ENCODE assay signal across 22 mouse cellular contexts in the genomic region with DNA sequence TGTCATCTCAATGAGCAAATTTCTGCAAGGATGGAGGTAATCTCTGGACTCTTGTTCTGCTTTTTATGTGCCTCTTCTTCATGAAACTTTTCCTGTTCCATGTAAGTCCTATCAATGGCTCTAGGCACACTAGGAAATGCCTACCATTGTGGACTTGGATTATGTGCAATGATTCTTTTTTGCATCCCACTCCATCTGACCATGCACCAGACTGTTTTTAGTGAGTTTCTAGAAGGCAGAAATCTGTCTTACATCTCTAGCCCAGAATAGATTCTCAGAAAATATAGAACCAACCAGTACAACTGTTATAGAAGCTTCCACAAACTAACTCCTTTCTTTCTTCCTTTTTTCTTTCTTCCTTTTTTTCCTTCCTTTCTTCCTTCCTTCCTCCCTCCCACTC.
DNase-seq lines count a peak whose midpoint lies in the region; ATAC-seq lines count a peak whose summit lies in the region.
"Had no signal": no experiment of that assay in that cellular context is flagged by ENCODE, and none has a peak within 500 bp of the region (broad histone marks: within the 10 kb centered on the region; RNA-seq: fewer than 3 reads in every experiment).

No protein-coding gene starts in this region.

- H3K4me3 ChIP-seq in forebrain, embryonic 16.5 days (replicated peaks; ENCODE audit: low read length), result no peak overlapping the region

- no peaks in the 10 kb centered on the region for H3K4me1 ChIP-seq in forebrain, embryonic 16.5 days (replicated peaks; ENCODE audit: control insufficient read depth, insufficient read depth, low read length)

- DNase-seq in frontal cortex, postnatal 25 days (ENCODE audit: low spot score in 2 of 2), result no peak
- peak; percentile 39 for DNase-seq in brain, adult 2 months (ENCODE audit: low read depth, low spot score)
- DNase-seq in telencephalon, adult 2 months (ENCODE audit: low read depth, low spot score), result peak; percentile 44
- no peak for DNase-seq in embryo, embryonic 11 days
- DNase-seq: adrenal gland, adult 2 months; adrenal gland, adult 8-10 months; adrenal gland, postnatal 10 days; adrenal gland, postnatal 14 days; adrenal gland, postnatal 25 days; adrenal gland, postnatal 36 days; B cell, adult 2 months; cerebellum, adult 11 months; cerebellum, adult 11-12 months; cerebellum, adult 18-20 months; cerebellum, adult 2 months had no signal

- ATAC-seq in frontal cortex, adult (ENCODE audit: low TSS enrichment), result peak; percentile 98
- no peak for ATAC-seq in forebrain, embryonic 16.5 days
- ATAC-seq: activated CD4-positive, CD25-positive, alpha-beta regulatory T cell, adult 4 months; CD4-positive, CD25-positive, alpha-beta regulatory T cell, adult 4 months; Patski had no signal

- H3K36me3 ChIP-seq in forebrain, embryonic 16.5 days (ENCODE audit: control insufficient read depth, insufficient read depth), result no peaks in the 10 kb centered on the region
- H3K36me3 ChIP-seq: G1E had no signal

- H3K9ac ChIP-seq in forebrain, embryonic 16.5 days (replicated peaks; ENCODE audit: low read depth, low read length), result no peak overlapping the region

- no peak overlapping the region for H3K4me2 ChIP-seq in forebrain, embryonic 16.5 days (ENCODE audit: low read length)

- no peaks in the 10 kb centered on the region for H3K27me3 ChIP-seq in forebrain, embryonic 16.5 days (replicated peaks; ENCODE audit: control insufficient read depth, insufficient read depth, low read length)
- H3K27me3 ChIP-seq: CH12.LX, Patski had no signal

- H3K27ac ChIP-seq in forebrain, embryonic 16.5 days (ENCODE audit: low read length), result no peak overlapping the region

- H3K9me3 ChIP-seq in forebrain, embryonic 16.5 days (ENCODE audit: control insufficient read depth, low read length), result no peaks in the 10 kb centered on the region
- H3K9me3 ChIP-seq: G1E had no signal

Comparison
In these comparisons a context has a peak if more than half of its experiments do, and no peak if none do; other contexts are left out.
1. DNase-seq: peak in brain, adult 2 months (single experiment) and telencephalon, adult 2 months (single experiment); none in frontal cortex, postnatal 25 days (0 of 2) and embryo, embryonic 11 days (single experiment).